Mouse (Mus musculus) heart, embryonic 10.5 days (tissue): ENCODE data around the gene Vps33a. TPM values are rescaled to one million over a fixed set of nuclear protein-coding genes. Genes with fewer than 3 reads are reported as not detected.
"Not testable (repeated sequence)": the region's sequence is repeated elsewhere in the genome, so short reads cannot be mapped to it uniquely, and the experiment has no call there.

ENCODE experiments used
- DNase-seq: peaks from one replicate; pipeline ENCODE4 v3.0.0-alpha.2; 2017; ENCODE audit warnings: low spot score
- H3K27ac ChIP-seq: fragments of 300-500 bp; sonication (generic); 2 replicates; pipeline ENCODE4 v1.5.1; 2016; ENCODE audit warnings: mild to moderate bottlenecking
- H3K27me3 ChIP-seq: fragments of 300-500 bp; sonication (generic); 2 replicates; pipeline ENCODE4 v1.6.1; 2016; ENCODE audit warnings: mild to moderate bottlenecking; ENCODE audit not compliant: poor library complexity, insufficient read depth, severe bottlenecking
- H3K36me3 ChIP-seq: fragments of 300-500 bp; sonication (generic); 2 replicates; pipeline ENCODE4 v1.6.1; 2016; ENCODE audit warnings: mild to moderate bottlenecking, moderate library complexity
- H3K4me1 ChIP-seq: fragments of 300-500 bp; sonication (generic); 2 replicates; pipeline ENCODE4 v1.6.1; 2016; ENCODE audit warnings: mild to moderate bottlenecking
- H3K4me3 ChIP-seq: fragments of 300-500 bp; sonication (generic); 2 replicates; pipeline ENCODE4 v1.5.1; 2016; ENCODE audit warnings: mild to moderate bottlenecking, moderate library complexity
- H3K9me3 ChIP-seq: fragments of 300-500 bp; sonication (generic); 2 replicates; pipeline ENCODE4 v1.6.1; 2016; ENCODE audit warnings: mild to moderate bottlenecking, moderate library complexity
- WGBS: fragments of 180-500 bp; shearing (Covaris S2); methylation state at CpG from one replicate; pipeline ENCODE4 v1.1.7; 2016; 5-methylcytosine and 5-hydroxymethylcytosine counted together
- polyA plus RNA-seq: library from polyadenylated mRNA; unstranded; fragments of >200 nt; fragmentation: Nextera tagmentation; extraction: Ambion mirVana; gene quantifications from 2 replicates; pipeline ENCODE4 v1.2.1, GENCODE M21; 2016

Vps33a gene
- polyA plus RNA-seq, 1 experiment from 2014 or later: 23.5 TPM

GRCm38 (mm10) chr5:123521621-123522020 lies 51.2 kb downstream of the Vps33a start:
- H3K27ac ChIP-seq: no peak overlapping the region
- DNase-seq: no peak
- peaks cover 18% of the 10 kb centered on the region for H3K4me1 ChIP-seq
- WGBS: 83% methylated on average over 1 of the region's 1 CpGs
- no peaks in the 10 kb centered on the region for H3K27me3 ChIP-seq
- H3K4me3 ChIP-seq: no peak overlapping the region
- peaks cover 30% of the 10 kb centered on the region for H3K36me3 ChIP-seq
- H3K9me3 ChIP-seq: no peaks in the 10 kb centered on the region

GRCm38 (mm10) chr5:123520666-123521065 lies 52.2 kb downstream of the Vps33a start:
- DNase-seq: no peak
- 83% methylated on average over 9 of the region's 9 CpGs for WGBS
- no peaks in the 10 kb centered on the region for H3K9me3 ChIP-seq
- H3K4me1 ChIP-seq: peaks cover 18% of the 10 kb centered on the region
- no peak overlapping the region for H3K27ac ChIP-seq
- H3K4me3 ChIP-seq: no peak overlapping the region
- no peaks in the 10 kb centered on the region for H3K27me3 ChIP-seq
- peaks cover 39% of the 10 kb centered on the region for H3K36me3 ChIP-seq

- Histone ChIP-seq H3K9me3 (no peaks in the 10 kb centered on the region), H3K27me3 (peaks cover 10% of the 10 kb centered on the region), H3K4me1 (no peaks in the 10 kb centered on the region), H3K4me3 (no peak overlapping the region), H3K27ac (no peak overlapping the region), H3K36me3 (peaks cover 71% of the 10 kb centered on the region)
- 84% methylated on average over 5 of the region's 5 CpGs for WGBS
- no peak for DNase-seq
These were observed 58.0 kb downstream of the Vps33a start for GRCm38 (mm10) chr5:123514871-123515270.

- H3K36me3 ChIP-seq: peaks cover 47% of the 10 kb centered on the region
These were observed 60.7 kb downstream of the Vps33a start for GRCm38 (mm10) chr5:123512102-123512501.

GRCm38 (mm10) chr5:123511426-123511825 lies 61.4 kb downstream of the Vps33a start:
- Histone ChIP-seq H3K36me3 (peaks cover 40% of the 10 kb centered on the region), H3K27me3 (peaks cover 34% of the 10 kb centered on the region)
- not testable (repeated sequence) for H3K27ac ChIP-seq, H3K9me3 ChIP-seq, H3K4me1 ChIP-seq, DNase-seq, H3K4me3 ChIP-seq
- 82% methylated on average over 3 of the region's 3 CpGs for WGBS

More at GRCm38 (mm10) chr5:123512102-123512501, 60.7 kb downstream of the Vps33a start:
- Histone ChIP-seq H3K27ac (no peak overlapping the region), H3K27me3 (peaks cover 27% of the 10 kb centered on the region), H3K4me1 (peaks cover 9% of the 10 kb centered on the region), H3K4me3 (no peak overlapping the region), H3K9me3 (no peaks in the 10 kb centered on the region)
- no peak for DNase-seq
- 74% methylated on average over 3 of the region's 3 CpGs for WGBS

GRCm38 (mm10) chr5:123510160-123510559 lies 62.7 kb downstream of the Vps33a start, which contains the start of gene B3gnt4:
B3gnt4 (plus strand) TSS chr5:123510460.
- H3K9me3 ChIP-seq: no peaks in the 10 kb centered on the region
- H3K27ac ChIP-seq: no peak within 1 kb of the TSS
- H3K27me3 ChIP-seq: peaks cover 39% of the 10 kb centered on the region
- H3K36me3 ChIP-seq: peaks cover 28% of the 10 kb centered on the region
- H3K4me1 ChIP-seq: peaks cover 9% of the 10 kb centered on the region
- H3K4me3 ChIP-seq: no peak within 1 kb of the TSS; the same call in 1 of the 2 replicates
- 89% methylated on average over 5 of the region's 5 CpGs for WGBS
- DNase-seq: no peak

- peaks cover 21% of the 10 kb centered on the region for H3K36me3 ChIP-seq
- DNase-seq: no peak
- H3K27me3 ChIP-seq: peaks cover 45% of the 10 kb centered on the region
- peak overlapping the region; percentile 33; the same call in 1 of the 2 replicates for H3K27ac ChIP-seq
- WGBS: 10% methylated on average over 12 of the region's 12 CpGs
- peaks cover 9% of the 10 kb centered on the region for H3K4me1 ChIP-seq
- peak overlapping the region; percentile 66 for H3K4me3 ChIP-seq
- no peaks in the 10 kb centered on the region for H3K9me3 ChIP-seq
These were observed 63.9 kb downstream of the Vps33a start for GRCm38 (mm10) chr5:123508921-123509320.

- WGBS: 2% methylated on average over 59 of the region's 59 CpGs
- Histone ChIP-seq H3K4me1 (peaks cover 14% of the 10 kb centered on the region), H3K36me3 (peaks cover 18% of the 10 kb centered on the region), H3K9me3 (no peaks in the 10 kb centered on the region), H3K27me3 (peaks cover 45% of the 10 kb centered on the region), H3K4me3 (peak overlapping the region; percentile 66), H3K27ac (peak overlapping the region; percentile 33; the same call in 1 of the 2 replicates)
- peak; percentile 90 for DNase-seq
These were observed 64.7 kb downstream of the Vps33a start for GRCm38 (mm10) chr5:123507936-123508723.

GRCm38 (mm10) chr5:123501973-123502372 lies 70.9 kb downstream of the Vps33a start:
- H3K4me3 ChIP-seq: no peak overlapping the region
- no peaks in the 10 kb centered on the region for H3K9me3 ChIP-seq
- H3K4me1 ChIP-seq: peaks cover 22% of the 10 kb centered on the region
- DNase-seq: no peak
- H3K36me3 ChIP-seq: no peaks in the 10 kb centered on the region
- peaks cover 23% of the 10 kb centered on the region for H3K27me3 ChIP-seq
- no peak overlapping the region for H3K27ac ChIP-seq
- WGBS: 56% methylated on average over 4 of the region's 4 CpGs

GRCm38 (mm10) chr5:123499717-123500116 lies 73.1 kb downstream of the Vps33a start:
- H3K36me3 ChIP-seq: no peaks in the 10 kb centered on the region
- H3K4me3 ChIP-seq: no peak overlapping the region
- no peak for DNase-seq
- no peak overlapping the region for H3K27ac ChIP-seq
- H3K27me3 ChIP-seq: peaks cover 12% of the 10 kb centered on the region
- H3K4me1 ChIP-seq: peaks cover 26% of the 10 kb centered on the region
- 45% methylated on average over 4 of the region's 4 CpGs for WGBS
- H3K9me3 ChIP-seq: no peaks in the 10 kb centered on the region

- H3K9me3 ChIP-seq: no peaks in the 10 kb centered on the region
- H3K4me1 ChIP-seq: peaks cover 11% of the 10 kb centered on the region
- peaks cover 5% of the 10 kb centered on the region; the same call in 1 of the 2 replicates for H3K27me3 ChIP-seq
- H3K4me3 ChIP-seq: no peak overlapping the region
- H3K27ac ChIP-seq: no peak overlapping the region
- no peaks in the 10 kb centered on the region for H3K36me3 ChIP-seq
- 66% methylated on average over 9 of the region's 9 CpGs for WGBS
- DNase-seq: no peak
These were observed 82.9 kb downstream of the Vps33a start for GRCm38 (mm10) chr5:123489935-123490334.

GRCm38 (mm10) chr5:123489112-123489785 lies 83.6 kb downstream of the Vps33a start, which contains the start of the genes Lrrc43 and Il31:
Lrrc43 (plus strand) TSS chr5:123489305.
Il31 (minus strand) TSS chr5:123489489.
- WGBS: 8% methylated on average over 25 of the region's 25 CpGs
- DNase-seq: no peak
- H3K4me3 ChIP-seq: peak within 1 kb of the TSS; percentile 52
- H3K9me3 ChIP-seq: no peaks in the 10 kb centered on the region
- H3K4me1 ChIP-seq: peaks cover 11% of the 10 kb centered on the region
- no peaks in the 10 kb centered on the region for H3K36me3 ChIP-seq
- peak within 1 kb of the TSS; percentile 36; the same call in 1 of the 2 replicates for H3K27ac ChIP-seq
- peaks cover 5% of the 10 kb centered on the region; the same call in 1 of the 2 replicates for H3K27me3 ChIP-seq
